Mouse (Mus musculus) brain, adult 10 weeks (tissue): ENCODE data around the gene Jagn1. TPM values are rescaled to one million over a fixed set of nuclear protein-coding genes. Genes with fewer than 3 reads are reported as not detected.

ENCODE experiments used
- polyA plus RNA-seq: library from polyadenylated mRNA; stranded (reverse); fragments of 350-450 nt; fragmentation: Illumina TruSeq; extraction: RNeasy Lipid Tissue Mini Kit (QIAGEN cat#74804); gene quantifications from one replicate; pipeline ENCODE4 v1.2.3, GENCODE M21; 2015; ENCODE audit warnings: low read depth, low replicate concordance

Jagn1 gene
- polyA plus RNA-seq = 66.5 TPM

DNA sequence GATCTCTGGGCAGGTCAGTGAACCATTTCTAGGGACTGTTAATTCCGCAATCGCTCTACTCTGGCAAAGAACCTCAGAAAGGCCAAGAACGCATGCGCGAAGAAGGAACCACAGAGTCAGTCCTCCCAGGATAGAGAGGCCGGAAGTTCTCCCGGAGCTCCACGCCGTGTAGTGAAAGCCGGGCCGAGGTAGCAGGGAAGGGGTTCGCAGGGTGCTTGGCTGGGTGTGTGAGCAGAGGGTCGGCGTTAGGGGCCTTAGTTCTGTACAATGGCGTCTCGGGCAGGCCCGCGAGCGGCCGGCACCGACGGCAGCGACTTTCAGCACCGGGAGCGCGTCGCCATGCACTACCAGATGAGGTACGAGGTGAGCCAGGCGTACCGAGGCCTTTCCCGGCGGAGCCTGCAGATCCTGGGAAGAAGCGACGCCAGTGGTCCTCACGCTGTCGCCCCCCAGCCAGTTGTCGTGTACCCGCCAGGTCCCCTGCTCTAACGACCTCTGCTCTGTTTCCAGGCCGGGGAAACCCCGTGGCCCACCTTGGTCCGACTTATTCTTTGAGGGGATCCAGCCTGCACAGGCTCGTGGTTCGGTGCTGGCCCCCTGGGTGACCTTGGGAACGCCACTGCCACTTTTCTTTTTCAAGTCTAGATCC lies at the start of gene Jagn1:
Jagn1 (plus strand) TSS at position 128 of the 649 bp plus-strand sequence.

GRCm38 (mm10) chr6:113419199-113419587 lies 23.2 kb upstream of the Jagn1 start, which contains the start of gene Rpusd3:
Gene Rpusd3, minus strand, starts transcription at chr6:113419340.

DNA sequence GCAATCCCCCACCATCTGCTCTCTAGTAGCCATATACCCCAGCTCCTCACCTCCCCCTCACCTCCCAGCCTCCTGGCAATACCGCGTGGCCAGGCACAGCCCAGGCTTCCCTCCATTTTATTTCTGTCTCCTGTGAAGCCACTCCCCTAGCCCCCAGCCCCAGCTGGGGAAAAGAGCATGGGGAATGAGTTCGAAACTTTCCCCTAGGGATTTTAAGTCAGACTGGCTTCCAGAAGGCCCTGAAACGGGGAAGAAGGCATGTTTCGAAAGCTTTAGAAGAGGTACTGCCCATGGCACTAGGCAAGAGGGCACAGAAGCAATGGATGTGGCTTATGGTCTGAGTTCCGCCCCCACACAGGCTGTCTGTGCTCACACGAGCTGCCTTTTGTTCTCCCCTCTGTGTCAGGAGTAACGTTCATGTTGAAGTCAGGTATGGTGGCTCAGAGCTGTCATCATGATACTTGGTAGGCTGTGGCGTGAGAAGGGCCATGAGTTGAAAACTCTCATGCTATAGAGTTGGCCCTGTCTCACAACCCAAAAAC lies 6.6 kb upstream of the Jagn1 start, which contains the start of gene Cidec:
Cidec (minus strand) TSS at position 97 of the 542 bp plus-strand sequence.

GRCm38 (mm10) chr6:113457952-113458534 lies 15.7 kb downstream of the Jagn1 start, which contains the start of gene Il17re:
Gene Il17re, plus strand, starts transcription at chr6:113458484.

DNA sequence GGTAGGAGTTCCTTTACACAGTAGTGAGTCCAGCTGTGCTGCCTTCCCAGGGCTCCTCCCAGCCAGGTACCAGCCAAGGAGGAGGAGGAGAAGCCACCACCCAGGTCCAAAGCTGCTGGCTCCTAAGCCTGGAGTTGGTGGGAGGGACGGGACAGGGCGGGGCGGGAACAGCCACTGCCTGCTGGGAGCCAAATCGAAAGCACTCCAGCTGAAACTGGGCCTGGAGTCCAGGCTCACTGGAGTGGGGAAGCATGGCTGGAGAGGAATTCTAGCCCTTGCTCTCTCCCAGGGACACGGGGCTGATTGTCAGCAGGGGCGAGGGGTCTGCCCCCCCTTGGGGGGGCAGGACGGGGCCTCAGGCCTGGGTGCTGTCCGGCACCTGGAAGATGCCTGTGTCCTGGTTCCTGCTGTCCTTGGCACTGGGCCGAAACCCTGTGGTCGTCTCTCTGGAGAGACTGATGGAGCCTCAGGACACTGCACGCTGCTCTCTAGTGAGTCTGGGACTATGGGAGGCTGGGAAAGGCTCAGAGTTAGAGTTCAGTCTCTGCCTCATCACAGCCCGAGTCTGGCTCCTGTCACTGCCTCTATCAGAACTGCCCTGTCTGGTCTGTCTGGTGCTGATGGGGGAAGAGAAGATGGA lies 29.0 kb downstream of the Jagn1 start, which contains the start of gene Il17rc:
Il17rc (plus strand) TSS at position 131 of the 640 bp plus-strand sequence.

DNA sequence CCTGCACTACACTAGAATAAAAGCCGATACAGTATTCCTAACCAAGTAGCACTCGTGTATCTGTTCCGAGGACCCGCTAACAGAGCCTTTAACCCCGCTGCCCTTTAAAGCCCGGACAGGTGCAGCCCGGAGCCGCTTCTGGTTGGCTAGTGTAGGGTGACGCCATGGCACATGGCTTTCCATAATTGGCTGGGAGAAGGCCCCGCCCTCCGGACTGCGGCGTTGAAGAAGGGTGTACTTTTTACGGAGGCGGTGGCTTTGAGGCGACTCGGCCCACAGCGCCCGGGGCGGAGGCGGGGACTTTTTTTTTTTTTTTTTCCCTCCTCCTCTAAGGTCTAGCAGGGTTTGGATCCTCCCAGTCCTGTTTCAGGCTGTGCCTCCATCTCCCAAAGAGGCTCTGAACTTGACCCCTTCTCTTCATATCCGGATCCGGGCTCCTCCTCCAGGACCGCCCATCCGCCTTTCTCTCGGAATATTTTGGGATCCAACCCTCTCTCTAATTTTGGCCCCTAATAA lies 40.8 kb downstream of the Jagn1 start, which contains the start of gene Creld1:
Creld1 (plus strand) TSS at position 198 of the 516 bp plus-strand sequence.

Other genes with a start within 250 kb of the Jagn1 start
- 54.3 TPM for gene Lhfpl4, start 247.2 kb upstream of the Jagn1 start, polyA plus RNA-seq
- 20.7 TPM for gene Mtmr14, start 204.7 kb upstream of the Jagn1 start, polyA plus RNA-seq
- gene Cpne9, start 160.3 kb upstream of the Jagn1 start, polyA plus RNA-seq = 68.6 TPM
- gene Brpf1, start 135.4 kb upstream of the Jagn1 start, polyA plus RNA-seq = 17.7 TPM
- gene Ogg1, start 115.6 kb upstream of the Jagn1 start, polyA plus RNA-seq = 11.3 TPM
- gene Camk1, start 98.6 kb upstream of the Jagn1 start, polyA plus RNA-seq = 128 TPM
- 37.3 TPM for gene Tada3, start 64.7 kb upstream of the Jagn1 start, polyA plus RNA-seq
- 271 TPM for gene Arpc4, start 64.5 kb upstream of the Jagn1 start, polyA plus RNA-seq
- gene Ttll3, start 53.3 kb upstream of the Jagn1 start, polyA plus RNA-seq = 15.3 TPM
- 15.5 TPM for gene Rpusd3, start 23.2 kb upstream of the Jagn1 start, polyA plus RNA-seq
- gene Cidec, start 6.8 kb upstream of the Jagn1 start, polyA plus RNA-seq = not detected
- not detected for gene Il17re, start 15.9 kb downstream of the Jagn1 start, polyA plus RNA-seq
- 4.6 TPM for gene Il17rc, start 28.9 kb downstream of the Jagn1 start, polyA plus RNA-seq
- gene Creld1, start 40.7 kb downstream of the Jagn1 start, polyA plus RNA-seq = 88.4 TPM
- gene Prrt3, start 59.4 kb downstream of the Jagn1 start, polyA plus RNA-seq = 33.7 TPM
- 97.5 TPM for gene Emc3, start 89.1 kb downstream of the Jagn1 start, polyA plus RNA-seq
- gene Fancd2, start 89.1 kb downstream of the Jagn1 start, polyA plus RNA-seq = 2.2 TPM
- gene Fancd2os, start 158.1 kb downstream of the Jagn1 start, polyA plus RNA-seq = not detected
- gene Brk1, start 162.2 kb downstream of the Jagn1 start, polyA plus RNA-seq = 365 TPM
- gene Vhl, start 181.4 kb downstream of the Jagn1 start, polyA plus RNA-seq = 48.7 TPM
- gene Irak2, start 195.9 kb downstream of the Jagn1 start, polyA plus RNA-seq = 15.4 TPM